Mouse (Mus musculus): ENCODE data around the gene Pla2g1b.

GRCm38 (mm10) chr5:115489699-115490637 is 23.9 kb downstream of the Pla2g1b start:
- TF ChIP-seq CTCF (IDR thresholded peaks at IDR 0.05; ENCODE audit: low read depth): no peak
- TF ChIP-seq EP300 (IDR thresholded peaks at IDR 0.05; ENCODE audit: low read depth): peak; percentile 52

All from liver, postnatal 0 days (tissue).